Mouse (Mus musculus) testis, adult 2 months (tissue): ENCODE data around the gene Prkcb.

Experiments
- CTCF ChIP-seq: fragments of 200-500 bp; IDR thresholded peaks from 2 replicates; pipeline ENCODE4 v1.5.1; 2012; ENCODE audit warnings: low read depth, mild to moderate bottlenecking, inconsistent platforms, low read length, moderate library complexity; ENCODE audit not compliant: control insufficient read depth, insufficient read depth, insufficient replicate concordance
- POLR2A ChIP-seq: fragments of 200-500 bp; IDR thresholded peaks from 2 replicates; pipeline ENCODE4 v1.6.1; 2012; ENCODE audit warnings: low read depth, mild to moderate bottlenecking, inconsistent platforms, low read length, moderate library complexity; ENCODE audit not compliant: control insufficient read depth

GRCm38 (mm10) chr7:122279580-122279979 is 9.0 kb upstream of the Prkcb start:
- TF ChIP-seq POLR2A (no peak), CTCF (no peak)
